Mouse (Mus musculus) MN1 (cell line): ENCODE measurements around the gene Ckap2l.

ENCODE experiments used
- DNase-seq: peaks from one replicate; pipeline ENCODE4 v3.0.0-alpha.2; 2016; ENCODE audit warnings: low spot score

Ckap2l gene

GRCm38 (mm10) chr2:129234731-129235130 lies 62.3 kb downstream of the Ckap2l start:
- no peak for DNase-seq

- no peak for DNase-seq
These were observed 63.1 kb downstream of the Ckap2l start for GRCm38 (mm10) chr2:129233803-129234477.

DNA sequence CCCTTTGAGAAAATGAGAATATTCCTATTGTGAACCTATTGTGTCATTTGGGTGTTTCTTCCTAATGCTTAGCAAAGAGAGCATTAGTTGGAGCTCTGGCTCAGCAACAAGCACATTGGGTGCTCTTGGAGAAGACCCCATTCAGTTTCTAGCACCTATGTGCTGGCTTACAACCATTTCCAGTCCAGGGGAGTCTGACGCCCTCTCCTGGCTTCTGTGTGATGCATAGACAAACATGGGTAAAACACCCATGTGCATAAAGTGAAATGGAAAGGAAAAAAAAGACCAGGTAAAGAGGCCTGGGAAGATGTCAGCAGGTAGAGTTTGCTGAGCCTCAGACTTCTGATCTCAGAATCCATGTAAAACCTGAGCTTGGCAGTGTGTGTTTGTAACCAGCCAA lies 63.8 kb downstream of the Ckap2l start:
- no peak for DNase-seq

DNA sequence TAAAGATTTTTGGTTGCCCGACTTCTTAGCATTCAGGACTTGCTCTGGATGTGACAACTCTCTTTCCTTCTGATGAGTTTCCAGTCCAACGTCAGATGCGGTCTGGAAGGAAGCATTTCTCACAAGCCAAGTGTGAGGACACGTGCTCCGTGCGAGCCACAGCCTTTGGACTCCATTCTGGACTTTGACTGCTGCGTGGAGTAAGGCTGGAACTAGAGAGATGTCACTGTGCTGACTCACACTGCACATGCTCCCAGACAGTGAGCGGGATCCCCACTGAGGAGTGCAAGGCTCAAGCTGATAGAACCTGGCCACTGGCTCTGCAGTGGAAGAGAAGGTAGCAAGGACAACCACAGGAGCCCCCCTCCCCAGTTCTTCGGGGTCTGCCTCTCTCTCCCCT lies 64.5 kb downstream of the Ckap2l start:
- DNase-seq = no peak

GRCm38 (mm10) chr2:129232023-129232422 lies 65.0 kb downstream of the Ckap2l start:
- no peak for DNase-seq

DNA sequence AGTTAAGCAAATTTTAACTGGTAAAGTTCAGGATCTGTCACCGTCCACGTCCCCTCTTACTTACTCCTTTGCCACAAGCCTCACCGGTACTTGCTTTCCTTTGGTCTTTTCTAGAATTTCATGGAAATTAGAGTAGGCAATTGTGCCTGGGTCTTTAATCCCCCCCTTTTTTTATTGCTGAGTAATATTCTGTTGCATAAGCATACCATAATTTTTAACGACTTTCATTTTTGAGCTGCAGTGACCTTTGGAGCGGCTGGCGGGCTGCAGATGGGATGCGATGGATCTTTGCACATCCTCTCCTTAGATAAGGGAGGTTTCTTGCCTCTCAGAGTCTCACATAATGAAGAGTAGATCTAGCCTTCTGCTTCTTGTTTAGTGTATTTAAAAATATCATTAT lies 67.7 kb downstream of the Ckap2l start:
- no peak for DNase-seq

DNA sequence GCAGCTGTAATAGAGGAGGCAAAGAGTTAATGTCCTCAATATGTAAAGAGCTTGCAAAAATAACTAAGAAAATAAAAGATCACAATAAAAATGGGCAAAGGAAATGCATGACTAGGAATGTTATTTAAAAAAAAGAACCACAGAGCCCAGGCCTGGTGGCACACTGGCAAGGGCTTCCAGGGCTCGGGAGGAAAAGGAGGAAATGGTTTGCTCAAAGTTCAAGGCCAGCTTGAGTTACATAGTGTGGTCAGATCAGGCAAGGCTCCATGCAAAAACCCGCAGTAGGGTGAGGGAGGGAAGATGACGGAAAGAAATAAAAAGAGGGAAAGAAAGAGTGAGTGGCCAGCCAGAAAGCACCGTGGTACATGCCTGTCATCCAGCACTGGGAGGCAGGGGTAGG lies 68.4 kb downstream of the Ckap2l start:
- DNase-seq = no peak

GRCm38 (mm10) chr2:129227709-129228108 lies 69.3 kb downstream of the Ckap2l start:
- DNase-seq = no peak

DNA sequence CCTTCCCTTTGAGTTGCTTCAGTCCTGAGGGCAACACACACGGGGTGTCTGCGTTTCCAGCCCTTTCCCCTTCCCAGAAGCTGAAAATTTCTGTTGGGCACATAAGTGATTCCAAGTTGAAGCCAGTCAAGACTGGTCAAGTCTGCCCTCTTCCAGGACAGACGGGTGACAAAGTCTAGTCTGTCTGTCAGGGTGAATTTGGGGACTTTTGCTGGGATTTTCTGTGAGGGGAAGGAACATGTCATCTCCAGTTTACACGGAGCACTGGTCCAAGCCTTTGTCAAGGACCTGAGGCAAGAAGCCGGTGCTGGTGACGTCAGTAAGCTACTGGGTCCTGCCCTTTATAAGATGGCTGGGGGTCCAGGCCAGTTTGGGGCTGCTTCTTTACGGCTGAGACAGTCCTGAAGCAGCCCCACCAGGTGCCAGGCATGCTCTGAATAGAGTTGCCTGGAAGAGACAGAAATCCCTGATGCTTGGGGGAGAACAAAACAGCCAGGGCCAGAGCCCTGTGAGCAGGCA lies 69.9 kb downstream of the Ckap2l start:
- DNase-seq = no peak

DNA sequence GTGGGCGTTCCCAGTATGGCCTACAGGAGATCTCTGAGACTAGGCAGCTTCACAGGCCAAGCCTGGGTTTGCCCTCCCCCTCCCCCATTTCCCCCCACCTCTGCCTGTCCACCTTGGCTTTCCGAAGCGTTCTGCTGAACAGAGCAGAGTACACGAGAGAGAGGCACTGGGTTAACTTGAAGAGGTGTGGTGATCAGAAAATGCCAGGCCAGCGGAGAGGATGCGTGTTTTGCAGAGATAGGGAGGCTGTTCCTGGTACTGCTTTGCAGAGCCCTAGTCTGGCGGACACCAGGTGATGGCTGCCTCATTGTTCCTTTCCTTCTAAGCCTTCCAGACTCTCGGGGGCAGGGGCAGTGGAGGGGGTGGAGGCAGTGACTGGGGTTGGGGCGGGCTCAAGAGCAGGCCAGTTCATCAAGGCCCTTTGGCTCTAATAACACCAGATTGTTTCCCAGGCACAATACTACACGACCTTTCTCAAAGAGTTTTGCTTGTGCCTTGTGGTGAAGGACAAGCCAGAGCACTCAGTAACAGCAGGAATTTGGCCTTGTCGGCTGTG lies 70.6 kb downstream of the Ckap2l start:
- no peak for DNase-seq

DNA sequence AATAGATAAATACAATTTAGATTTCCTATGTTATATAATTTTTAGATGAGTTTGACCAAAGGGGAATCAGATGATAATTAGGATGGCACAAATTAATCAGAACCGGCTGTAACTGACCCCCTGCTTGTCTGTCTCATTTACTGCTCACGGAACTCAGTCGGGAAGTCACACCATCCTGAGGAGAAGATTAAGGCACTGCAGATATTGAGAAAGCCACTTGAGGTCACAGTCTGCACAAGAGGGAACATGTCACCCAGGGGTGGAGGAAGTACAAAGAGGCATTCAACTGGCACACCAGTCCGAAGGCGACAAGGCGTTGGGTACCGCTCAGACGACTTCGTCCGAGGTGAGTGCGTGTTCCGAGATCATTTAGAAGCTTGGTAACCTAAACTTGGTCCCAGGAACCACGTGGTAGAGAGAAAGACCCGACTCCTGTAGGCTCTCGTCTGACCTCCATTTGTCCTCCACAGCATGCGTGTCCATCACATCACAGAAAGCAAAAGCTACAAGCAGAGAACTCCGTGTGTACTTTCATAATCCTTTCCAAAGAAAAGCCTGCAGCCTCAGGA lies 71.7 kb downstream of the Ckap2l start:
- DNase-seq = no peak

DNA sequence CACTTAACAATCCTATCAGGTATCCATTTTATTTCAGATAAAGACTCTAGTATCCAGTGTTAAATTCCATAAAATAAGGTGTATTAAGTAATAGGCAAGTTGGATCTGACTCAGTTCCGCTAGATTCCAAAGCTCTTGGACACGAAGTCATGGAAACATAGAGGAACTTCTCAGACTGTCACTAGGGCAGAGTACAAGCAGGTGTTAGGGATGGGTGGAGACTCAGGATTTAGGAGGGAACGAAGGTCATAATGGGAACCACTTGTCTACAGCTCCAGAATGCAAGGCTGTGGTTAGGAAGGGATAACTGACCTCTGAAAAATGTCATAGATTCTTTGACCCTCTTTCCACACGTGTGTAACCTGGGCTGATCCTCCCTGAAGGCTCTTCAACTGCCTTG lies 72.8 kb downstream of the Ckap2l start:
- DNase-seq = no peak

- no peak for DNase-seq
These were observed 75.8 kb downstream of the Ckap2l start for GRCm38 (mm10) chr2:129221097-129221632.

DNA sequence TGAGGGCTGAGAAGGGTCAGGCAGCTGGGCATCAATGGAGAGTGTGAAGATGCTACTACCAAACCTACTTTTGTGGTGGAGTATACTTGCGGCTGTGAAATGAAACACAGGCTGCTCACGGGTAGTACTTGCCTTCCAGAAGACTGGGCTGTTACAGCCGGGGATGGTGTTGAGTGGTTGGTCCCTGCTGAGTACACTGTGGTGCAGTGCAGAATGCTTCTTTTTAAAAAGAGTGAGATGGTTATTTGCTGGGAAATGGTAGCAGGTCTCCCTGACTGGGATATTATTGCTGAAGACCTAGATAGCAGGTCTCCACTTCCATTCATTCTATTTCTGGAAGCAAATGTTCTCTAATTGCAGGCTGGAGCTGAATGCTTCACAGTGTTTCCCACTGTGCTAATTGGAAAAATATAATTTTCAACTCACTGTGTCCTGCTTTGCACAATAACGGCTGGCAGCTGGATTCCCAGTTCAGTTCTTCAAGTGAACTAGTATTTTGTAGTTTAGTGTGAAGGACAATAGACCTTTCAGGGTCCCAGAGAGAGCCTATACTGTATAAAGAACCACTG lies 78.4 kb downstream of the Ckap2l start:
- no peak for DNase-seq
